Mouse (Mus musculus): ENCODE measurements at regions not wholly inside any gene's neighbourhood (a gene's known extent, or its start where the extent isn't known, plus 50 kb on each side); places are given as distances from the start of the nearest gene placed in this dataset.
A peak's percentile ranks its signal among the peaks of the same experiment; 100 is the strongest.

DNA sequence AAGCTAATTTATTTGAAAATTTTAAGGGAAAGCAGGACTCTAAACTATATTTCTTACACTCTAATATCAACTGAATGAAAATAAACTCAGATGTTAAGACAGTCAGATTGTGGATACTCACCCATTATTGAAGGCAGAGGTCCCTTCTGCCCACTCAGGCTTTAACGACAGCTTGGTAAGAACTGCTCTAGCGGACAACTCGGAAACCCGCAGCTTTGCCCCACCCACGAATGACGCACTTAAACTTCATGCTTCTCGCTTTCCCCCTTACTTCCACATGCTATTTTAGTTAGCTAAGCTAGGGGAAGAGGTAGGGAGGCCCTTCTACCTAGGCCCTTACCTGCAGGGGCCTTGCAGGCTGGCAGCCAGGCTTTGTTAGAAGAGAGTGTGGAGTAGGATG lies 50.8 kb upstream of the Elmo1 start:
- no peak for ATAC-seq
- no peaks in the 10 kb centered on the region for H3K27me3 ChIP-seq (replicated peaks; ENCODE audit: insufficient read depth, low read length)
- H3K27ac ChIP-seq (ENCODE audit: low read length), result no peak overlapping the region

DNA sequence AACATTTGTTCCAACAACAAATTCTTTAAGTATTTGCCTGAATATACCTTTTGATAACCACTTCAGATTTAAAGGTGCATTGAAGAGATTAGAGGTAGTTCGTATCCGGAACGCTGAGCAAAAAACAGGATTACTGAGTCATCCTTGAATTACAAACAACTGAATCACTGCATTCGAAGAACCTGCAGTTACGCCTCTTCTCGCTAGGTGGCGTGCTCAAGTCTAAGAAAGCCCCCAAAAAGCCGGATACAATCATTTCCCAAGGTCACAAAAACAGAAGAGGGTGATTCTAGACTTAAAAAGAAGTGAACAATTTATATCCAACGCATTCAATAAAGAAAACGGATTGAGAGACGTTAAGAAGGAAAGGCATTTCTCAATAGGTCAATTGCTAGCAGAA lies 51.9 kb upstream of the Elmo1 start:
- H3K36me3 ChIP-seq (ENCODE audit: insufficient read depth, low read length), result no peaks in the 10 kb centered on the region
- H3K4me3 ChIP-seq (ENCODE audit: low read depth, low read length), result no peak overlapping the region
- DNase-seq (ENCODE audit: low spot score) (peak; percentile 79), ATAC-seq (no peak)
- no peaks in the 10 kb centered on the region for H3K4me1 ChIP-seq (ENCODE audit: insufficient read depth, low read depth, low read length)
- no peak overlapping the region for H3K27ac ChIP-seq (ENCODE audit: low read length)
- no peak overlapping the region for H3K9ac ChIP-seq (replicated peaks; ENCODE audit: low read depth)
- no peak overlapping the region for H3K4me2 ChIP-seq (replicated peaks; ENCODE audit: low read depth, low read length)
- no peaks in the 10 kb centered on the region for H3K27me3 ChIP-seq (replicated peaks; ENCODE audit: insufficient read depth, low read length)
- TF ChIP-seq EP300 (IDR thresholded peaks at IDR 0.05) (no peak; the same call in 1 of the 2 replicates), CTCF (IDR thresholded peaks at IDR 0.05) (peak; percentile 78)
- H3K9me3 ChIP-seq (ENCODE audit: low read length), result no peaks in the 10 kb centered on the region
- 23% methylated on average over 11 of the region's 11 CpGs for WGBS

More for the DNA sequence above, 50.8 kb upstream of the Elmo1 start:
- Histone ChIP-seq H3K9me3 (ENCODE audit: low read length) (no peaks in the 10 kb centered on the region), H3K4me1 (ENCODE audit: insufficient read depth, low read depth, low read length) (no peaks in the 10 kb centered on the region), H3K4me3 (ENCODE audit: low read depth, low read length) (no peak overlapping the region), H3K36me3 (ENCODE audit: insufficient read depth, low read length) (no peaks in the 10 kb centered on the region), H3K9ac (replicated peaks; ENCODE audit: low read depth) (no peak overlapping the region), H3K4me2 (replicated peaks; ENCODE audit: low read depth, low read length) (no peak overlapping the region)
- TF ChIP-seq CTCF (IDR thresholded peaks at IDR 0.05), result no peak
- no peak for TF ChIP-seq EP300 (IDR thresholded peaks at IDR 0.05)
- no peak for DNase-seq (ENCODE audit: low spot score)
- 83% methylated on average over 7 of the region's 7 CpGs for WGBS

DNA sequence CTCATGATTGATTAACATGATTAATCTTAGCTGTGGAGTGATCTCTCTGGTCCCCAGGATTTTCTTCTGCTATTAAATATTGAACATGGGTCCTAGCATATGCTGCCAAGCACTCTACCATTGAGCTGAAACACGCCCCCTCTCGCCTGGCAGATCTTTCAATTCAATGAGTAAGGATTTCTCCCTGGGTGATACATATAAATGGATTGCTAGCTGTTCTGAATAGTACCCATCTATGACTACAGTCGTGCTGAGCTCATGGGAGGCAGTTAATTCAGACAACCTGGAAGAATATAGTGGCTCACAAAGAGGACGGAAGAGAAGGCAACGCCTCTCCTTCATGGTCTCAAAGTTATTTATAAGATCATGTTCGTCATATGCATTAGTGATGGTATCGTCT lies 53.0 kb upstream of the Elmo1 start:
- DNase-seq (ENCODE audit: low spot score) (no peak), ATAC-seq (no peak)
- no peak overlapping the region for H3K4me2 ChIP-seq (replicated peaks; ENCODE audit: low read depth, low read length)
- H3K9ac ChIP-seq (replicated peaks; ENCODE audit: low read depth), result no peak overlapping the region
- no peak overlapping the region for H3K4me3 ChIP-seq (ENCODE audit: low read depth, low read length)
- 87% methylated on average over 7 of the region's 7 CpGs for WGBS
- H3K27me3 ChIP-seq (replicated peaks; ENCODE audit: insufficient read depth, low read length), result no peaks in the 10 kb centered on the region
- H3K4me1 ChIP-seq (ENCODE audit: insufficient read depth, low read depth, low read length), result no peaks in the 10 kb centered on the region
- no peak overlapping the region for H3K27ac ChIP-seq (ENCODE audit: low read length)
- TF ChIP-seq EP300 (IDR thresholded peaks at IDR 0.05), result no peak
- no peak for TF ChIP-seq CTCF (IDR thresholded peaks at IDR 0.05)
- no peaks in the 10 kb centered on the region for H3K9me3 ChIP-seq (ENCODE audit: low read length)
- H3K36me3 ChIP-seq (ENCODE audit: insufficient read depth, low read length), result no peaks in the 10 kb centered on the region

DNA sequence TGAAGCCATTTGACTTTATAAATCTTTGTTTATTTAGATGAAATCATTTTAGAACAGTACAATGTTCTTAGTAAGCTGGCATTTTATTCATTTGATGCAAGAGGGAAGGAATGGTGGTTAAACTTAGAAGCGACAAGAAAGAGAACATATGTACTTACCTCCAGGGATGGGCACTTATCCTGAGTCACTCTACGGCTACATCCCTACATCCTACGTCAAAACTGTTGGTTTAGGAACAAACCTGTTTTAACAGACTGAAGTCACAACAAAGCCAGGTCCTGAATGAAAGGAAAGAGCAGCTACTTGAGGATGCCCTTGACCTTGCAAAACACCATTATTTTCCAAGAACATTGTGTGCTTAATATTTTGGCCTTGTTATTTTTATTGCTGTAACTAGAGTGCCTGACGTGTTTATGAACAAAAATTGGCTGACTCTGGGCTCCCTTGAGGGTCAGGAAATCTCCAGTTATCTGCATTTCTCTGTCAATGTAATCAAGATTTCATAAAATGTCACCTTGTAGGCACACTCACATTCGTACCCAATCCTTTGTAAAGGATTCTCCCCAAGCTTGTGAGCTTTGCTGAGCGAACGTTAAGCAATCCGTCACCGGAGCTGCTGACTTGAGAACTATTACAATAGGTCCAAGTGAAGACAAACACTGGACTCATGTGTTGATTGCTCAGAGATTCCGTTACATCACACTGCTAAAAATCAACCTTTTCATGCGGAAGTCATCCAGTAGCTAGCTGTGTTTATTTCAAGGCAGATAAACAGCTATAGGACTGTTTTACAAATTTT lies 56.3 kb upstream of the Elmo1 start:
- DNase-seq (ENCODE audit: low spot score) (peak; percentile 86), ATAC-seq (peak; percentile 61)
- no peak overlapping the region for H3K4me2 ChIP-seq (replicated peaks; ENCODE audit: low read depth, low read length)
- H3K27me3 ChIP-seq (replicated peaks; ENCODE audit: insufficient read depth, low read length), result no peaks in the 10 kb centered on the region
- H3K4me1 ChIP-seq (ENCODE audit: insufficient read depth, low read depth, low read length), result no peaks in the 10 kb centered on the region; the same call in 1 of the 2 replicates
- TF ChIP-seq EP300 (IDR thresholded peaks at IDR 0.05) (peak; percentile 98), CTCF (IDR thresholded peaks at IDR 0.05) (no peak)
- 40% methylated on average over 11 of the region's 11 CpGs for WGBS
- H3K9ac ChIP-seq (replicated peaks; ENCODE audit: low read depth), result no peak overlapping the region
- H3K36me3 ChIP-seq (ENCODE audit: insufficient read depth, low read length), result no peaks in the 10 kb centered on the region
- no peaks in the 10 kb centered on the region for H3K9me3 ChIP-seq (ENCODE audit: low read length)
- H3K27ac ChIP-seq (ENCODE audit: low read length), result peak overlapping the region; percentile 44; the same call in 1 of the 2 replicates
- H3K4me3 ChIP-seq (ENCODE audit: low read depth, low read length), result no peak overlapping the region

DNA sequence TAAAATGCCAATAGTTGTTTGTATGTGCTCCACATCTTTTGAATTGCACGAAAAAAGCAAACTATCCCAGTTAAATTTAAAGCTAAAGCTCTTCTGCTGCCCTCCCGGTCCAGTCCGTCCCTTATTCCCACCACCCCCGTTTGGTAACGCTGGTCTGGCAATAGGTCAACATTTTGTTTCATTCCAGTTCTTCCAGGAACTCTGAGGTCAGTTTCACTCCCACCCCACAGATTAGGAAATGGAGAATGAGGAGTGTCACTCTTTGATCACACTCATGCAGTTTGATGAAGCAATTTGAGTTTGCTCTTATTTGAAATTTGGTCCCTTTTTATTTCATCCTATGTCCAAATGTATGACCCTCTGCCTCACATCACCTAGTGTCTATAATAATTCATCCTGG lies 58.7 kb upstream of the Elmo1 start:
- no peak overlapping the region for H3K4me2 ChIP-seq (replicated peaks; ENCODE audit: low read depth, low read length)
- H3K9me3 ChIP-seq (ENCODE audit: low read length), result no peaks in the 10 kb centered on the region
- H3K9ac ChIP-seq (replicated peaks; ENCODE audit: low read depth), result no peak overlapping the region
- peak; percentile 82 for DNase-seq (ENCODE audit: low spot score)
- WGBS, result 37% methylated on average over 5 of the region's 5 CpGs
- no peaks in the 10 kb centered on the region for H3K36me3 ChIP-seq (ENCODE audit: insufficient read depth, low read length)
- H3K27me3 ChIP-seq (replicated peaks; ENCODE audit: insufficient read depth, low read length), result no peaks in the 10 kb centered on the region
- TF ChIP-seq CTCF (IDR thresholded peaks at IDR 0.05), result no peak
- peak; percentile 78 for TF ChIP-seq EP300 (IDR thresholded peaks at IDR 0.05)
- ATAC-seq, result peak; percentile 68
- peak overlapping the region; percentile 72 for H3K27ac ChIP-seq (ENCODE audit: low read length)
- H3K4me3 ChIP-seq (ENCODE audit: low read depth, low read length), result no peak overlapping the region
- no peaks in the 10 kb centered on the region; the same call in 1 of the 2 replicates for H3K4me1 ChIP-seq (ENCODE audit: insufficient read depth, low read depth, low read length)

DNA sequence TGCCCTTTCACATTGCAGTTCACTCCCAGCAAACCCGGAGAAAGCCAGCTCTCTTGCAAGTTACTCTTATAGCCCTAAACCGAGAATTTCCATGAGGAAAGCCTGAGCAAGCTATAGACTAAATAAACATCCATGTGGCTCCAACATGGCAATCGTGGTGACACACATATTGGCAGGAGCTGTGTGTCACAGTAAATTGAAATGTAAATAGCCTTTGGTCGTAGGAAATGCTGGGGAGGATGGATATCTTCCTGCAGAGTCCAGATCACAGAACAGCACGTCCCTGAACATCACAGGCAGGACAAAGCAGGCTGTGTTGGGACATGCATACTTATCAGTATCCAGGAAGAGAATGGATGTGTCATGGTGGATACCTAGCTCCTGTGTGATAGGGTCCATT lies 59.3 kb upstream of the Elmo1 start:
- peak; percentile 84 for ATAC-seq
- no peaks in the 10 kb centered on the region; the same call in 1 of the 2 replicates for H3K4me1 ChIP-seq (ENCODE audit: insufficient read depth, low read depth, low read length)
- no peaks in the 10 kb centered on the region for H3K36me3 ChIP-seq (ENCODE audit: insufficient read depth, low read length)
- 27% methylated on average over 5 of the region's 5 CpGs for WGBS
- H3K27ac ChIP-seq (ENCODE audit: low read length), result peak overlapping the region; percentile 72
- no peaks in the 10 kb centered on the region for H3K27me3 ChIP-seq (replicated peaks; ENCODE audit: insufficient read depth, low read length)
- no peak for TF ChIP-seq CTCF (IDR thresholded peaks at IDR 0.05)
- peak; percentile 99 for TF ChIP-seq EP300 (IDR thresholded peaks at IDR 0.05)
- DNase-seq (ENCODE audit: low spot score), result peak; percentile 75
- H3K9me3 ChIP-seq (ENCODE audit: low read length), result no peaks in the 10 kb centered on the region
- no peak overlapping the region for H3K4me3 ChIP-seq (ENCODE audit: low read depth, low read length)
- H3K9ac ChIP-seq (replicated peaks; ENCODE audit: low read depth), result no peak overlapping the region
- no peak overlapping the region for H3K4me2 ChIP-seq (replicated peaks; ENCODE audit: low read depth, low read length)

Data from lung, postnatal 0 days (tissue).